Mouse (Mus musculus): ENCODE results near the gene Eya4.

GRCm38 (mm10) chr10:23363866-23364265 is 13.3 kb upstream of the Eya4 start:
- TF ChIP-seq GATA1 (IDR thresholded peaks at IDR 0.05; ENCODE audit: low read length): no peak
- no peak for TF ChIP-seq TAL1 (IDR thresholded peaks at IDR 0.05; ENCODE audit: low read length)

Measured in erythroblast, embryonic 14.5 days (primary cell).